Mouse (Mus musculus) limb, embryonic 14.5 days (tissue): Measurements from ENCODE around the gene 3110040M04Rik. TPM values are rescaled to one million over a fixed set of nuclear protein-coding genes. Genes with fewer than 3 reads are reported as not detected.
"Not testable (repeated sequence)": the region's sequence is repeated elsewhere in the genome, so short reads cannot be mapped to it uniquely, and the experiment has no call there.

Experiments
- ATAC-seq: fragments of 200-750 bp; cut with Nextera tagmentation; 2 replicates; pipeline ENCODE4 v1.8.0; 2017; ENCODE audit warnings: low read depth, moderate number of reproducible peaks, moderate TSS enrichment; ENCODE audit not compliant: low FRiP score
- DNase-seq: peaks from one replicate; pipeline ENCODE4 v3.0.0-alpha.2; 2015; ENCODE audit warnings: low spot score
- H3K27ac ChIP-seq: fragments of 300-500 bp; sonication (generic); replicated peaks from 2 replicates; pipeline ENCODE4 v1.5.1; 2014; ENCODE audit warnings: low read depth, mild to moderate bottlenecking, low read length, moderate library complexity, mixed read lengths
- H3K27me3 ChIP-seq: fragments of 300-500 bp; sonication (generic); 2 replicates; pipeline ENCODE4 v1.6.1; 2014; ENCODE audit warnings: low read length, mixed read lengths; ENCODE audit not compliant: control insufficient read depth, insufficient read depth
- H3K36me3 ChIP-seq: fragments of 300-500 bp; sonication (generic); 2 replicates; pipeline ENCODE4 v1.6.1; 2014; ENCODE audit warnings: mild to moderate bottlenecking, low read length, moderate library complexity, mixed read lengths; ENCODE audit not compliant: control insufficient read depth, insufficient read depth
- H3K4me1 ChIP-seq: fragments of 300-500 bp; sonication (generic); 2 replicates; pipeline ENCODE4 v1.6.1; 2014; ENCODE audit warnings: antibody characterized with exemption, low read length, mixed read lengths; ENCODE audit not compliant: control insufficient read depth, insufficient read depth
- H3K4me2 ChIP-seq: fragments of 300-500 bp; sonication (generic); replicated peaks from 2 replicates; pipeline ENCODE4 v1.6.1; 2014; ENCODE audit warnings: low read depth, mild to moderate bottlenecking, low read length, moderate library complexity; ENCODE audit not compliant: severe bottlenecking
- H3K4me3 ChIP-seq: fragments of 300-500 bp; sonication (generic); replicated peaks from 2 replicates; pipeline ENCODE4 v1.5.1; 2014; ENCODE audit warnings: low read length
- H3K9ac ChIP-seq: fragments of 300-500 bp; sonication (generic); 2 replicates; pipeline ENCODE4 v1.6.1; 2014; ENCODE audit warnings: mild to moderate bottlenecking, low read depth, low read length, moderate library complexity; ENCODE audit not compliant: severe bottlenecking
- H3K9me3 ChIP-seq: fragments of 300-500 bp; sonication (generic); 2 replicates; pipeline ENCODE4 v1.6.1; 2016; ENCODE audit warnings: low read length; ENCODE audit not compliant: control insufficient read depth
- POLR2A ChIP-seq: fragments of 200-500 bp; IDR thresholded peaks from 2 replicates; pipeline ENCODE4 v1.8.0; 2012; ENCODE audit warnings: inconsistent platforms, mild to moderate bottlenecking, moderate library complexity, borderline replicate concordance; ENCODE audit not compliant: insufficient read depth, insufficient read length; ENCODE audit errors: extremely low read depth
- WGBS: fragments of 180-500 bp; shearing (Covaris S2); extraction: QIAGEN DNeasy Blood & Tissue Kit; methylation state at CpG from one replicate; pipeline ENCODE4 v1.1.7; 2014; 5-methylcytosine and 5-hydroxymethylcytosine counted together
- polyA plus RNA-seq, 2 experiments: library from polyadenylated mRNA; depleted of rRNA in 1 of 2; stranded (reverse) in 1 of 2; unstranded in 1 of 2; fragments of >200 nt; fragmentation: Nextera tagmentation in 1 of 2; extraction: Ambion mirVana in 1 of 2; gene quantifications; 2 replicates each; pipeline versions ENCODE4 v1.2.1 to v1.2.3; 2012 to 2014

The 3110040M04Rik gene
- polyA plus RNA-seq, 2 experiments = not detected

DNA sequence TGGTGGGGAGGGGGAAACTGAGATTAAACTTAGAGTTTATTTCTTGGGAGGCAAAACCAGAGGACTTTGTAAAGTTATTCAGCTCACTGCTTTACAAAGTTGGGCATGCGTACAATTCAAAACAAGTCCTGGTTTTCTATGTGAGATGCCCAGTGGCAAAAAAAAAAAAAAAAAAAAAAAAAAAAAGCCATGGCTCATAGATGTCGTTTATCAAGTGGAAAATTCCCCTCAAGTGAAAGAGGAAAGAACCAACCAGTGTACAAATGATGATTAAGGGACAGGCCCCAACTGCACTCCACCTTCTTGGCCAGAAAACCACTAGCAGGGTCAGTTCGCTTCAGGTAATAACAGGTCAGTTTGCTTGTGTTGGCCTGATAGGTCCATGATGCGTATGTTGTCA lies 15.5 kb upstream of the 3110040M04Rik start:
- no peak for TF ChIP-seq POLR2A
- no peaks in the 10 kb centered on the region for H3K27me3 ChIP-seq

GRCm38 (mm10) chr1:151192075-151192474 lies 11.8 kb upstream of the 3110040M04Rik start, which contains the start of gene Gm8947:
Gm8947 (plus strand) TSS chr1:151192376.
- not testable (repeated sequence) for H3K36me3 ChIP-seq, H3K4me1 ChIP-seq, H3K4me2 ChIP-seq, H3K27me3 ChIP-seq, H3K9me3 ChIP-seq, H3K4me3 ChIP-seq, H3K9ac ChIP-seq, H3K27ac ChIP-seq, DNase-seq, ATAC-seq
- WGBS = no CpG with 5 or more reads among the region's 7 CpGs

More for the DNA sequence above, 15.5 kb upstream of the 3110040M04Rik start:
- WGBS = 81% methylated on average over 4 of the region's 4 CpGs
- Histone ChIP-seq H3K9ac (no peak overlapping the region), H3K36me3 (no peaks in the 10 kb centered on the region), H3K27ac (no peak overlapping the region), H3K4me3 (no peak overlapping the region), H3K9me3 (no peaks in the 10 kb centered on the region), H3K4me2 (no peak overlapping the region), H3K4me1 (no peaks in the 10 kb centered on the region)
- no peak for DNase-seq
- no peak for ATAC-seq

GRCm38 (mm10) chr1:151192739-151193138 lies 11.2 kb upstream of the 3110040M04Rik start:
- H3K9me3 ChIP-seq, ATAC-seq, H3K4me2 ChIP-seq: not testable (repeated sequence)

DNA sequence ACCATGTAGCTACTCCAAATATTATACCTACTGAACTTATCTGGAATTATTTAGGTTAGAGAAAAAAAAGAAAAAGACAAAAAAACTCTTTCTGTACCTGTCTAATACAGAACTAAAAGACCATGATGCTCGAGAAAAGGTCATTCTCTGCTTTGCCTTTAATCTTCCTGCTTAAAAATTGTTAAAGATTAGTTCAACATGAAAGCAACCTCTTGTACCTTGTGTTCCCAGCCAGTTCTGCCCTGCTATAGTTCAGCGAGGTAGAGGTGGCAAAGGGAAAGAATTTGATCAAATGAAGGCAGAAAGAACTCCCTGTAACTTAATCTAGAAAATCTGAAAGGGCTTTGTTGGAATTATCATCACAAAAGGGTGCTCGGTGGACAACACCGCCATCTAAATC lies 7.9 kb upstream of the 3110040M04Rik start:
- ATAC-seq, H3K9me3 ChIP-seq: not testable (repeated sequence)
- WGBS = 72% methylated on average over 4 of the region's 4 CpGs

More at GRCm38 (mm10) chr1:151192739-151193138, 11.2 kb upstream of the 3110040M04Rik start:
- DNase-seq, H3K27ac ChIP-seq, H3K4me1 ChIP-seq, H3K9ac ChIP-seq, H3K36me3 ChIP-seq, H3K27me3 ChIP-seq, H3K4me3 ChIP-seq: not testable (repeated sequence)
- 85% methylated on average over 8 of the region's 15 CpGs for WGBS

DNA sequence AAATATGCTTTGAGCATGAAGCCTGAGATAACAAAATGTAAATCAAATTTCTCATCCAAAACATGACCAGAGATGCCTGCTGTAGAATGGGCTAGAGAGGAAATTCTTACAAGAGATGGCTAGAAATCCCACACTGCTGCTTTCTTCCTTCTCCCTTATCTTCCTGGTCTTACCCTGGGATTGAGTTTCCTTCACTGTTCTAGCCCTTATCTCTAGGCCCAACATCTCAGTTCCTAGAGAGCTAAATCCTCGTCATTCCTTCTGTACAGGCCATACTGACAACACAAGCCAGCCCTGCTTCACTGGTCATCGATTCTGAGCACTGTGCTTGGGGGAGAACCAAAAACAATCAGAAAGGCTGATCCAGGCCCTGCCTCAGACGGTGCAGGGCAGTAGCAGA lies 7.2 kb upstream of the 3110040M04Rik start:
- ATAC-seq, H3K4me3 ChIP-seq, DNase-seq, H3K27me3 ChIP-seq, H3K27ac ChIP-seq, H3K9me3 ChIP-seq, H3K4me1 ChIP-seq, H3K9ac ChIP-seq, H3K36me3 ChIP-seq, H3K4me2 ChIP-seq: not testable (repeated sequence)
- 83% methylated on average over 3 of the region's 3 CpGs for WGBS

More for the DNA sequence above, 7.9 kb upstream of the 3110040M04Rik start:
- H3K4me3 ChIP-seq, H3K4me2 ChIP-seq, H3K27ac ChIP-seq, H3K27me3 ChIP-seq, H3K36me3 ChIP-seq, H3K9ac ChIP-seq, H3K4me1 ChIP-seq, DNase-seq: not testable (repeated sequence)

GRCm38 (mm10) chr1:151198120-151198519 lies 5.8 kb upstream of the 3110040M04Rik start, which contains the start of gene Gm47995:
Gm47995 (plus strand) TSS chr1:151198448.
- not testable (repeated sequence) for H3K4me3 ChIP-seq, H3K9ac ChIP-seq, H3K27ac ChIP-seq, H3K4me2 ChIP-seq, H3K27me3 ChIP-seq, DNase-seq, H3K36me3 ChIP-seq, ATAC-seq, H3K4me1 ChIP-seq, H3K9me3 ChIP-seq
- whole genome bisulfite sequencing = 79% methylated on average over 2 of the region's 4 CpGs

- ATAC-seq, H3K4me3 ChIP-seq: not testable (repeated sequence)
These were observed 3.3 kb upstream of the 3110040M04Rik start for GRCm38 (mm10) chr1:151200620-151201019.

GRCm38 (mm10) chr1:151202771-151203170 lies 1.1 kb upstream of the 3110040M04Rik start:
- 72% methylated on average over 3 of the region's 5 CpGs for WGBS
- H3K36me3 ChIP-seq, H3K4me3 ChIP-seq, H3K27ac ChIP-seq, H3K4me2 ChIP-seq, DNase-seq, ATAC-seq, H3K27me3 ChIP-seq, H3K4me1 ChIP-seq, H3K9me3 ChIP-seq, H3K9ac ChIP-seq: not testable (repeated sequence)

More at GRCm38 (mm10) chr1:151200620-151201019, 3.3 kb upstream of the 3110040M04Rik start:
- H3K4me1 ChIP-seq, DNase-seq, H3K9me3 ChIP-seq, H3K27me3 ChIP-seq, H3K27ac ChIP-seq, H3K4me2 ChIP-seq, H3K36me3 ChIP-seq, H3K9ac ChIP-seq: not testable (repeated sequence)
